Mouse (Mus musculus) spleen, adult 2 months (tissue): ENCODE measurements at regions not wholly inside any gene's neighbourhood (a gene's known extent, or its start where the extent isn't known, plus 50 kb on each side); places are given as distances from the start of the nearest gene placed in this dataset.

Source experiments
- CTCF ChIP-seq: fragments of 200-500 bp; IDR thresholded peaks from 2 replicates; pipeline ENCODE4 v1.5.1; 2011; ENCODE audit warnings: mild to moderate bottlenecking, inconsistent platforms; ENCODE audit not compliant: insufficient read depth, insufficient read length, insufficient replicate concordance; ENCODE audit errors: extremely low read depth
- POLR2A ChIP-seq: fragments of 200-500 bp; IDR thresholded peaks from 2 replicates; pipeline ENCODE4 v1.6.1; 2011; ENCODE audit warnings: low read depth, low read length, inconsistent platforms

DNA sequence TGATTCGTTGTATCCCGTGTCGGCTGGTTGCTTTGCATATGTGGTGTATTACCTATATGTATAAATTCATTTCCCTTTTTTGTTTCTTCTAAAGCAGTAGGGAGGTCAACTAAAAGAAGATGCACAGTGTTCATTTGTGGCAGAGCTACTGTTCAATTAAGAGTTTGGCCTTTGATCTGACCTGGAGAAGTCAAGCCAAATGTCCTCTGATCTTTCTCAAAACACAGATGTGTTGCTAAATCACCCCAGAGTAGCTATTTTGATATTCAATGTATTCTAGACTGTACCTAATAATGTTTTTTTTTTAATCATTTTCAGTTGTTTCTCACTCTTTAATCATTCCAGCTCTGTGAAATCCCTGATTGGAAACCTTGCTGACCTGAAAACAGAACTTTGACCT lies 87.9 kb upstream of the Elovl6 start:
- no peak for TF ChIP-seq POLR2A
- TF ChIP-seq CTCF = no peak
